Mouse (Mus musculus) cerebellum, adult 11 months (tissue): ENCODE data around the gene Sh3rf3.

Experiments used
- DNase-seq: peaks from one replicate; pipeline ENCODE4 v3.0.0; 2022

Sh3rf3 gene

GRCm38 (mm10) chr10:58921643-58922188 lies 108.6 kb downstream of the Sh3rf3 start:
- no peak for DNase-seq

GRCm38 (mm10) chr10:58922216-58922829 lies 109.2 kb downstream of the Sh3rf3 start:
- DNase-seq, result no peak

GRCm38 (mm10) chr10:58922993-58923392 lies 109.8 kb downstream of the Sh3rf3 start:
- no peak for DNase-seq

GRCm38 (mm10) chr10:58926578-58926977 lies 113.4 kb downstream of the Sh3rf3 start:
- no peak for DNase-seq

GRCm38 (mm10) chr10:58928952-58929442 lies 115.8 kb downstream of the Sh3rf3 start:
- no peak for DNase-seq

GRCm38 (mm10) chr10:58932151-58932773 lies 119.1 kb downstream of the Sh3rf3 start:
- DNase-seq, result no peak

- no peak for DNase-seq
These were observed 122.4 kb downstream of the Sh3rf3 start for GRCm38 (mm10) chr10:58935606-58936005.

GRCm38 (mm10) chr10:58936441-58936860 lies 123.3 kb downstream of the Sh3rf3 start:
- no peak for DNase-seq

- DNase-seq, result no peak
These were observed 124.4 kb downstream of the Sh3rf3 start for GRCm38 (mm10) chr10:58937521-58937920.

- DNase-seq, result no peak
These were observed 129.7 kb downstream of the Sh3rf3 start for GRCm38 (mm10) chr10:58942819-58943218.

- DNase-seq, result no peak
These were observed 130.7 kb downstream of the Sh3rf3 start for GRCm38 (mm10) chr10:58943661-58944400.

GRCm38 (mm10) chr10:58944930-58945329 lies 131.8 kb downstream of the Sh3rf3 start:
- no peak for DNase-seq

- DNase-seq, result no peak
These were observed 136.8 kb downstream of the Sh3rf3 start for GRCm38 (mm10) chr10:58949770-58950638.

- no peak for DNase-seq
These were observed 147.0 kb downstream of the Sh3rf3 start for GRCm38 (mm10) chr10:58960193-58960592.

- no peak for DNase-seq
These were observed 155.1 kb downstream of the Sh3rf3 start for GRCm38 (mm10) chr10:58968236-58968635.

GRCm38 (mm10) chr10:58969351-58969750 lies 156.2 kb downstream of the Sh3rf3 start:
- DNase-seq, result no peak

- no peak for DNase-seq
These were observed 159.0 kb downstream of the Sh3rf3 start for GRCm38 (mm10) chr10:58972115-58972514.

GRCm38 (mm10) chr10:58974138-58974537 lies 161.0 kb downstream of the Sh3rf3 start:
- DNase-seq, result no peak

GRCm38 (mm10) chr10:58979320-58979959 lies 166.3 kb downstream of the Sh3rf3 start:
- no peak for DNase-seq

- no peak for DNase-seq
These were observed 168.6 kb downstream of the Sh3rf3 start for GRCm38 (mm10) chr10:58981674-58982329.

- DNase-seq, result no peak
These were observed 169.5 kb downstream of the Sh3rf3 start for GRCm38 (mm10) chr10:58982546-58983154.
